Mouse (Mus musculus) stomach, adult 2 months (tissue): Measurements from ENCODE around the gene Rdh16. TPM values are rescaled to one million over a fixed set of nuclear protein-coding genes. Genes with fewer than 3 reads are reported as not detected.

ENCODE experiments used
- polyA plus RNA-seq: library from polyadenylated mRNA; depleted of rRNA; stranded (reverse); fragments of >200 nt; gene quantifications from 2 replicates; pipeline ENCODE4 v1.2.3, GENCODE M21; 2012; rRNA removed

Rdh16 gene
- polyA plus RNA-seq = 0.19 and 0.31 TPM in 2 replicates

GRCm38 (mm10) chr10:127800891-127801290, at the start of gene Rdh16:
TSS of gene Rdh16 (plus strand) at chr10:127801152.

GRCm38 (mm10) chr10:127751548-127751947, 49.4 kb upstream of the Rdh16 start, which contains the start of gene Gpr182:
TSS of gene Gpr182 (minus strand) at chr10:127751732.

DNA sequence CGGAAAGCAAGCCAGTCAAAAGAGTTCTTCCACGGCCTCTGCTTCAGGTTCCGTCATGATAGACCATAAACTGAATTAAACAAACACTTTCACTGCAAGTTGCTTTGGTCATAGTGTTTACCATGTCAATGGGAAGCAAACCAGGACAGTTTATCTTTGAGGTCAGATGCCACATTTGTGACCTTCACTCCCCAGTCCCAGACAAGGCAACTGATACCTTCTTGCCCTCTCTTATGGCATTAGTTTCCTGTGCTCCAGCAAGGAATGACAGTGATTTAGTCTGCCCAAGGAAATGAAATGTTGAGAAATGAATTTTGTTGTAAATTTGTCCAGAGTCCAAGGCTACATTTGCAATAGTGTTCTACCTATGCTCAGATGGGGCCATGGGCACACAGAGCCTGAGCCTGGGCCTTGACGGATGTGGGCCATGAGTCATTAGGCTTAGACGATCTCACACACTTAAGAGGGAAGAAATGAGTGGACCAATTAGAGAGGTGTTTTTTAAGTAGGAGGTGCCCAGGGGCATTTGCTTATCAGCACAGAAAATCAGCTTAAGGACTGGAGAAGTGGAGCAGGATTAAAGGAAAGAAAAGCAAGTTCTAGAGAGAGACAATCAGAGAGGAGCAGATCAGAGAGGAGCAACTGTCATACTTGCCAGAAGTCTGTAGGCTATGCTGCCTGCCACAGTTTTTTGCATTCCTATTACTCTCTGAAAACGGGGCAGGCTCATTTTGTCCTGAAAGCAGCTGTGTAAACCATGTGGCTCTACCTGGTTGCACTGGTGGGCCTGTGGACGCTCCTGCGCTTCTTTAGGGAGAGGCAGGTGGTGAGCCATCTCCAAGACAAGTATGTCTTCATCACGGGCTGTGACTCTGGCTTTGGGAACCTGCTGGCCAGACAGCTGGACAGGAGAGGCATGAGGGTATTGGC, 41.5 kb upstream of the Rdh16 start, which contains the start of the genes Rdh1 and Rdh16f1:
Rdh1 (plus strand) TSS at position 541 of the 930 bp plus-strand sequence.
Rdh16f1 (plus strand) TSS at position 607 of the 930 bp plus-strand sequence.

DNA sequence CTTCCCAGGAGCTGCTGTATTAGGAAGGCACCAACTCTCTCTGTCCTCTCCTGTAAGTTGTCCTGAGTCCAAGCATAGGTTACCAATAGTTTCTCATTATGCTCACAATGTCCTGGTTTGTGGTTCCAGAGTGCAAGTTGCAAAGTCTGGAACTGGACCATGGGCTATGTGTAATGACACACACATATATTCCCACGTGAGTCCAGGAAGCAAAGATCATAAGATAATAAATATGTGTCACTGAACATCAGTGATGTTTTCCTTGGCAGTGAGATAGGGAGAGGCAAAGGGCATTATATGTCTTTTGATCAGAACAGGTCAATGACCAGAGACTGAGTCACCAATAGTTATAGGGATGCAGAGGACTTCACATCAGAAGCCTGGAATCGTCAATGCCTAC, 24.9 kb upstream of the Rdh16 start, which contains the start of gene Rdh9:
Rdh9 (plus strand) TSS at position 376 of the 400 bp plus-strand sequence.

DNA sequence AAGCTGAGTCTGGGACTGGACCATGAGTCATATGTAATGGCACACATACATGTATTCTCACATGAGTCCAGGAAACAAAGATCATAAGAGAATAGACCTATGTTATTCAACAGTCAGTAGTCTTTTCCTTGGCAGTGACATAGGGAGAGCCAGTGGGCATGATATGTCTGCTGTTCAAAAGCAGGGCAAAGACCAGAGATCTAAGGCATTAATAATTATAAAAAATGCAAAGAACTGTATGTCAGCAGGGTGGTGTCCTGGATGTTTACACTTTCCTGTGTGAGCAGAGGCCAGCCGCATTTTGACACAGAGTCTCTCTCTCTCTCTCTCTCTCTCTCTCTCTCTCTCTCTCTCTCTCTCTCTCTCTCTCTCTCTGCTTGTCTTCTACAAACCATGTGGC, 48.7 kb downstream of the Rdh16 start, which contains the start of gene Rdh19:
Rdh19 (plus strand) TSS at position 301 of the 400 bp plus-strand sequence.

DNA sequence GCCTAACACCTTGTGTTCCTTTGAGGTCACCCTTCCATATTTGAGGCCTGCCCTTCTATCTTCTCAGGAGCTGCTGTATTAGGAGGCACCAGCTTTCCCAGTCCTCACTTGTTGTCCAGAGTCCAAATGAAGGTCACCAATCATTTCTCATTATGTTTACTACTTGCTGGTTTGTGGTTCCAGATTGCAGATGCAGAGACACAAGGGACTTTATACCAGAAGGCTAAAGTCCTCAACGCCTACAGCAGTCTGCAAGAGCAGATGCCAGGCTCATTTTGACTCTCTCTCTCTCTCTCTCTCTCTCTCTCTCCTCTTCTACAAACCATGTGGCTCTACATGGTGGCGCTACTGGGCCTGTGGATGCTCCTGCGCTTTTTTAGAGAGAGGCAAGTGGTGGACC, 65.3 kb downstream of the Rdh16 start, which contains the start of gene Rdh16f2:
Rdh16f2 (plus strand) TSS at position 243 of the 400 bp plus-strand sequence.

DNA sequence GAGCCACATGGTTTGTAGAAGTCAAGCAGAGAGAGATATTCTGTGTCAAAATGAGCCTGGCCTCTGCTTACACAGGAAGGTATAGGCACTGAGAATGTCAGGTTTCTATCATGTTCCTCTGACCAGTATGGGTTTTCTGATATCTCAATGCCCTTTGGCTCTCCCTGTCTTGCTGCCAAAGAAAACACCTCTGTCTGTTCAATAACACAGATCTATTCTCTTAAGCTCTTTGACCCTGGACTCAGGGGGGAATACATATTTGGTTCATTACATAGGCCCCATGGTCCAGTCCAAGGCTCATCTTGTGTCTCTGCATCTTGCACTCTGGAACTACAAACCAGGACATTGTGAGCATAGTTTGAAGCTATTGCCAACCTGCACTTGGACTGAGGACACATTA, 87.7 kb downstream of the Rdh16 start, which contains the start of gene Rdh7:
Rdh7 (minus strand) TSS at position 213 of the 400 bp plus-strand sequence.

Other genes starting within 250 kb of the Rdh16 start
- gene Lrp1, start 180.0 kb upstream of the Rdh16 start, polyA plus RNA-seq = 65.5 and 79.6 TPM in 2 replicates
- gene Stat6, start 158.2 kb upstream of the Rdh16 start, polyA plus RNA-seq = 27.3 and 36.1 TPM in 2 replicates
- 1.5 and 1.7 TPM in 2 replicates for gene Nemp1, start 134.3 kb upstream of the Rdh16 start, polyA plus RNA-seq
- 14.6 and 15.5 TPM in 2 replicates for gene Nab2, start 132.6 kb upstream of the Rdh16 start, polyA plus RNA-seq
- 15.6 and 18.5 TPM in 2 replicates for gene Myo1a, start 96.0 kb upstream of the Rdh16 start, polyA plus RNA-seq
- gene Tac2, start 76.7 kb upstream of the Rdh16 start, polyA plus RNA-seq = not detected in 2 replicates
- 1.7 and 2.2 TPM in 2 replicates for gene Zbtb39, start 61.6 kb upstream of the Rdh16 start, polyA plus RNA-seq
- gene Gpr182, start 49.4 kb upstream of the Rdh16 start, polyA plus RNA-seq = 1.2 and 1.4 TPM in 2 replicates
- gene Rdh1, start 41.4 kb upstream of the Rdh16 start, polyA plus RNA-seq = 0.01 and 0.10 TPM in 2 replicates
- gene Rdh16f1, start 41.4 kb upstream of the Rdh16 start, polyA plus RNA-seq = 0.15 and 0.23 TPM in 2 replicates
- gene Rdh9, start 24.8 kb upstream of the Rdh16 start, polyA plus RNA-seq = not detected in 2 replicates
- gene Rdh19, start 48.8 kb downstream of the Rdh16 start, polyA plus RNA-seq = not detected in 2 replicates
- 0.11 TPM in 1 of 2 replicates, not detected in the other for gene Rdh16f2, start 65.3 kb downstream of the Rdh16 start, polyA plus RNA-seq
- 3.9 and 6.2 TPM in 2 replicates for gene Rdh7, start 87.7 kb downstream of the Rdh16 start, polyA plus RNA-seq
- gene Sdr9c7, start 97.4 kb downstream of the Rdh16 start, polyA plus RNA-seq = 8.0 and 9.6 TPM in 2 replicates
- 3.1 and 3.5 TPM in 2 replicates for gene Hsd17b6, start 206.5 kb downstream of the Rdh16 start, polyA plus RNA-seq
- gene Prim1, start 214.0 kb downstream of the Rdh16 start, polyA plus RNA-seq = 0.45 and 1.00 TPM in 2 replicates
- 93.0 and 122 TPM in 2 replicates for gene Naca, start 234.4 kb downstream of the Rdh16 start, polyA plus RNA-seq